ENCODE assay signal across 19 mouse cellular contexts in genomic region chr7:133967906-133968305, GRCm38 (mm10).
DNase-seq lines count a peak whose midpoint lies in the region; ATAC-seq and TF ChIP-seq lines count a peak whose summit lies in the region.
"Had no signal": no experiment of that assay in that cellular context is flagged by ENCODE, and none has a peak within 500 bp of the region (broad histone marks: within the 10 kb centered on the region; RNA-seq: fewer than 3 reads in every experiment).

No protein-coding gene starts in this region.

- no peaks in the 10 kb centered on the region for H3K9me3 ChIP-seq in hindbrain, embryonic 14.5 days (ENCODE audit: control insufficient read depth, low read length)
- no peaks in the 10 kb centered on the region for H3K9me3 ChIP-seq in hindbrain, embryonic 13.5 days
- H3K9me3 ChIP-seq in midbrain, embryonic 15.5 days = no peaks in the 10 kb centered on the region
- H3K9me3 ChIP-seq in midbrain, embryonic 13.5 days = no peaks in the 10 kb centered on the region
- H3K9me3 ChIP-seq: embryonic facial prominence, embryonic 13.5 days; forebrain, embryonic 12.5 days; heart, embryonic 15.5 days; hindbrain, embryonic 10.5 days had no signal

- H3K4me3 ChIP-seq in hindbrain, embryonic 14.5 days (replicated peaks; ENCODE audit: low read length) = no peak overlapping the region
- no peak overlapping the region for H3K4me3 ChIP-seq in hindbrain, embryonic 13.5 days
- no peak overlapping the region for H3K4me3 ChIP-seq in midbrain, embryonic 15.5 days
- no peak overlapping the region for H3K4me3 ChIP-seq in midbrain, embryonic 13.5 days (replicated peaks)
- H3K4me3 ChIP-seq: embryonic facial prominence, embryonic 13.5 days; forebrain, embryonic 12.5 days; heart, adult 2 months; heart, embryonic 15.5 days; hindbrain, embryonic 10.5 days had no signal

- H3K27ac ChIP-seq in hindbrain, embryonic 14.5 days = peak overlapping the region; percentile 17; the same call in 1 of the 2 replicates
- H3K27ac ChIP-seq in hindbrain, embryonic 13.5 days = no peak overlapping the region
- peak overlapping the region; percentile 57 for H3K27ac ChIP-seq in midbrain, embryonic 15.5 days
- H3K27ac ChIP-seq in midbrain, embryonic 13.5 days = no peak overlapping the region
- H3K27ac ChIP-seq: embryonic facial prominence, embryonic 13.5 days; forebrain, embryonic 12.5 days; heart, adult 2 months; heart, embryonic 15.5 days; hindbrain, embryonic 10.5 days had no signal

- peak; percentile 48 for DNase-seq in hindbrain, embryonic 14.5 days (ENCODE audit: low spot score)
- DNase-seq in brain, embryonic 14.5 days (ENCODE audit: low read depth) = peak; percentile 53
- DNase-seq in embryo, embryonic 10 days (ENCODE audit: low spot score) = no peak
- DNase-seq: adrenal gland, adult 8-10 months; adrenal gland, postnatal 36 days; cerebellum, adult 11-12 months; cerebellum, adult 9-10 months; cerebellum, postnatal 25 days; gastrocnemius, postnatal 10 days; heart, adult 2 months had no signal

- TF ChIP-seq POLR2A in brain, embryonic 14.5 days (IDR thresholded peaks at IDR 0.05; ENCODE audit: borderline replicate concordance, extremely low read depth, insufficient read depth, insufficient read length, poor library complexity, severe bottlenecking) = no peak

- no peak for ATAC-seq in hindbrain, embryonic 14.5 days (ENCODE audit: low FRiP score)
- no peak for ATAC-seq in hindbrain, embryonic 13.5 days (ENCODE audit: low FRiP score)
- ATAC-seq in midbrain, embryonic 15.5 days (replicated peaks) = 0 out of 2 replicates have a peak, but pooled peaks have one; percentile 17
- ATAC-seq in midbrain, embryonic 13.5 days = no peak
- ATAC-seq: intestine, postnatal 0 days had no signal

- TF ChIP-seq CTCF in brain, embryonic 14.5 days (IDR thresholded peaks at IDR 0.05; ENCODE audit: borderline replicate concordance, extremely low read depth, insufficient read depth, insufficient read length) = no peak

- H3K36me3 ChIP-seq in hindbrain, embryonic 14.5 days (replicated peaks; ENCODE audit: control insufficient read depth, insufficient read depth) = no peaks in the 10 kb centered on the region
- no peaks in the 10 kb centered on the region for H3K36me3 ChIP-seq in hindbrain, embryonic 13.5 days
- H3K36me3 ChIP-seq in midbrain, embryonic 15.5 days (replicated peaks) = no peaks in the 10 kb centered on the region
- H3K36me3 ChIP-seq in midbrain, embryonic 13.5 days = no peaks in the 10 kb centered on the region
- H3K36me3 ChIP-seq: embryonic facial prominence, embryonic 13.5 days; forebrain, embryonic 12.5 days; heart, embryonic 15.5 days; hindbrain, embryonic 10.5 days had no signal

- H3K4me2 ChIP-seq in hindbrain, embryonic 14.5 days (replicated peaks) = no peak overlapping the region
- H3K4me2 ChIP-seq in hindbrain, embryonic 13.5 days = no peak overlapping the region
- peak overlapping the region; percentile 14; the same call in 1 of the 2 replicates for H3K4me2 ChIP-seq in midbrain, embryonic 15.5 days
- H3K4me2 ChIP-seq in midbrain, embryonic 13.5 days (replicated peaks) = no peak overlapping the region
- H3K4me2 ChIP-seq: embryonic facial prominence, embryonic 13.5 days; forebrain, embryonic 12.5 days; heart, embryonic 11.5 days; heart, embryonic 15.5 days had no signal

- no peak overlapping the region for H3K9ac ChIP-seq in hindbrain, embryonic 14.5 days
- no peak overlapping the region for H3K9ac ChIP-seq in hindbrain, embryonic 13.5 days
- no peak overlapping the region for H3K9ac ChIP-seq in midbrain, embryonic 15.5 days
- H3K9ac ChIP-seq in midbrain, embryonic 13.5 days (replicated peaks) = no peak overlapping the region
- H3K9ac ChIP-seq: embryonic facial prominence, embryonic 13.5 days; forebrain, embryonic 12.5 days; heart, embryonic 15.5 days had no signal

- H3K4me1 ChIP-seq in hindbrain, embryonic 14.5 days (replicated peaks; ENCODE audit: control insufficient read depth, insufficient read depth, low read length) = peaks cover 7% of the 10 kb centered on the region
- 0 out of 2 replicates have a peak, but pooled peaks cover 5% of the 10 kb centered on the region for H3K4me1 ChIP-seq in hindbrain, embryonic 13.5 days (replicated peaks)
- H3K4me1 ChIP-seq in midbrain, embryonic 15.5 days = peaks cover 7% of the 10 kb centered on the region
- peaks cover 5% of the 10 kb centered on the region; the same call in 1 of the 2 replicates for H3K4me1 ChIP-seq in midbrain, embryonic 13.5 days (replicated peaks)

- WGBS in hindbrain, embryonic 14.5 days = 21% methylated on average over 5 of the region's 5 CpGs
- WGBS in hindbrain, embryonic 13.5 days = 33% methylated on average over 5 of the region's 5 CpGs
- 17% methylated on average over 5 of the region's 5 CpGs for WGBS in midbrain, embryonic 15.5 days
- WGBS in midbrain, embryonic 13.5 days = 12% methylated on average over 5 of the region's 5 CpGs

- no peaks in the 10 kb centered on the region for H3K27me3 ChIP-seq in hindbrain, embryonic 14.5 days (ENCODE audit: control insufficient read depth, insufficient read depth, low read length)
- no peaks in the 10 kb centered on the region for H3K27me3 ChIP-seq in hindbrain, embryonic 13.5 days
- H3K27me3 ChIP-seq in midbrain, embryonic 15.5 days (replicated peaks) = no peaks in the 10 kb centered on the region
- no peaks in the 10 kb centered on the region for H3K27me3 ChIP-seq in midbrain, embryonic 13.5 days
- H3K27me3 ChIP-seq: embryonic facial prominence, embryonic 13.5 days; forebrain, embryonic 12.5 days; heart, embryonic 15.5 days had no signal

Comparison
In these comparisons a context has a peak if more than half of its experiments do, and no peak if none do; other contexts are left out.
1. H3K27ac ChIP-seq: peak in hindbrain, embryonic 14.5 days (single experiment) and midbrain, embryonic 15.5 days (single experiment); none in hindbrain, embryonic 13.5 days (single experiment) and midbrain, embryonic 13.5 days (single experiment).